Mouse (Mus musculus) cerebellum, adult 2 months (tissue): ENCODE measurements around the gene Gm6685.
"Not testable (repeated sequence)": the region's sequence is repeated elsewhere in the genome, so short reads cannot be mapped to it uniquely, and the experiment has no call there.

Experiments used
- CTCF ChIP-seq: fragments of 200-500 bp; IDR thresholded peaks from 2 replicates; pipeline ENCODE4 v1.5.1; 2011; ENCODE audit warnings: low read depth, mild to moderate bottlenecking, control low read depth, low read length, moderate library complexity, borderline replicate concordance; ENCODE audit not compliant: insufficient read depth
- POLR2A ChIP-seq: fragments of 200-500 bp; IDR thresholded peaks from 2 replicates; pipeline ENCODE4 v1.6.1; 2011; ENCODE audit warnings: low read length, control low read depth, borderline replicate concordance; ENCODE audit not compliant: insufficient read depth

- not testable (repeated sequence) for TF ChIP-seq CTCF, POLR2A
These were observed 31.7 kb upstream of the Gm6685 start for GRCm38 (mm10) chr11:28371381-28371780.
